Comparison of ENCODE assay signal across 2 mouse cellular contexts in genomic region chr16:91659798-91660197, GRCm38 (mm10).
TF ChIP-seq lines count a peak whose summit lies in the region.

No protein-coding gene starts in this region.

TF ChIP-seq in CH12.LX, 34 proteins besides CTCF, POLR2A, EP300 and RAD21:
- TF ChIP-seq E2F4 (IDR thresholded peaks at IDR 0.05; ENCODE audit: insufficient replicate concordance, low read depth, low read length) (no peak), USF2 (conservative IDR thresholded peaks at IDR 0.05; ENCODE audit: low read depth, low read length) (no peak), POLR2AphosphoS2 (IDR thresholded peaks at IDR 0.05; ENCODE audit: low read depth, low read length) (peak; percentile 91; the same call in 1 of the 2 replicates)
TF ChIP-seq in CH12.LX: peak in this region for 1.

TF ChIP-seq in ES-E14, 5 proteins besides CTCF, POLR2A, EP300 and RAD21:
- TF ChIP-seq MAFK (IDR thresholded peaks at IDR 0.05; ENCODE audit: insufficient read depth, low read depth, low read length) (no peak), CHD2 (IDR thresholded peaks at IDR 0.05; ENCODE audit: low read depth, low read length) (no peak), ZC3H11A (IDR thresholded peaks at IDR 0.05; ENCODE audit: borderline replicate concordance, low read depth, low read length) (no peak), ZNF384 (IDR thresholded peaks at IDR 0.05; ENCODE audit: low read depth, low read length) (no peak), HCFC1 (IDR thresholded peaks at IDR 0.05; ENCODE audit: borderline replicate concordance, insufficient read depth, low read length) (no peak)
